Mouse (Mus musculus) c-Kit-positive CD71-negative TER-119-negative erythroid progenitor cells, embryonic 14.5 days (primary cell): ENCODE measurements around the gene Fcf1.

ENCODE experiments used
- DNase-seq: peaks from one replicate; pipeline ENCODE4 v3.0.0-alpha.2; 2013; ENCODE audit warnings: low read depth

Fcf1 gene

DNA sequence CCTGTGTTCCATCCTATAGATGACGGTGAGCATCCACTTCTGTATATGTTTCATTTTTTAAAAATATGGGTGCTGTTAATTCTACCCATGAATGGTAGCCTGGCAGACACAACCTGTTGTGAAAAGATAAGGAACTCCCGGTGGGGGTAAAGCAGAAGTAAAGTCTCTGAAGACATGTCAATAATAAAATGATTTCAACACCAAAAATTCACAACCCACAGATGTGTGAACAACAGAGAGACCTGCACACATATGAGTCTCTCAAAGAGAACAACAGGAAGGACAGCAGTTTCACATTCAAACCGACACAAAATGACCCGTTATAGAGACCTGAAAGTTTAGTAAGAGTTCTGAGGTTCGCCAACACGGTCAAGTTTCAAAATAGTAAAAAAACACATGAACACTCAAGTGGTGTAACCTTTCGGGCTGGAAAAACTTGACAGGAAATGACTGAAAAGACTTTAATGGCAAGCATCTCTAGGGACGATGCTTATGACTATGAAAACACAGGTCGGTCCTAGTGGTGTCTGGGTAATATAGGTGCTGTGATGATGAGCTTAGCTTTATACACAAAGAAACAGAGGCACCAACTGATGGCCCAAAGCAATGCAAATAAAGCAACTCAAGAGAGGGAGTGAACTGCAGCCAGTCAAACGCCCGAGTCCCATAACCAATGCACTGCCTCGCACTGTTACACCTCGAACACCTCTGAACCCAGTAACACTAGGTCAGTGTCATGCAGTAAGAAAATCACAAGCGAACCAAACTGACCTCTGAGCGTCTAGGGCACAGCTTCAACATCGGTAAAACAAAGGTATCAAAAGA lies 1.7 kb upstream of the Fcf1 start:
- peak; percentile 31 for DNase-seq

DNA sequence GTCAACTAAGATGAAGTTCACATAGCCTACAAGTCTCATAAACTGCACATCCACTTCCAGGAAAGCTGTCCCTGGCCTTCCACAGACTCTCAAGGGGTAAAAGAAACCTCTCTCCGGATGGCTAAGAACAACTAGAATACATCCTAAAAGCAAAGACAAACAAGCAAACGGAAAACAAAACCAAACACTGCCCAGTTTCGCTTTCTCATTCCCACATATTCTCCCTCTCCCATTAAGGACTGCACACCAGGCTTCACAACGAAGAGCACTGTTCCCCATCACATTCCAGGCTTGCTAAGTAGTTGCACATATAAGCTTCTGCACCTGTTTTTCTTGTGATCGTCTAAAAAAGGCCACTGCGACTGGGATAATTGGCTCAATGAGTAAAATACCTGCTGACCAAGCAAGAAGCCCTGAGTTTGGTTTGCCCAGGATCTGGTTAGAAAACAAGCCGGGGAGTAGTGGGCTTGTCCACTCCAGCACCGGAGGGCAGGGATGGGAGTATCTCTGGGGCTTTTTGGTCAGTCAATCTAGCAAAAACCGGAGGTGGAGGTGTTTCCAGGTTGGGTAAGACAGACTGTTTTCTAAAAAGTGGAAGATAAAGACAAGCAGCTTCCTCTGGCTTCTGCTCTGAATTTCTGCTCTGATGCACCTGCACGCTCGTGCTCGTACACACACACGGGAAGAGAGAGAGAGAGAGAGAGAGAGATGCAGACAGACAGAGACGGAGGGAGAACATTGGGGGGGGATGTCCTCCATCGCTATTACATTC lies 855 bp upstream of the Fcf1 start:
- DNase-seq = peak; percentile 12

- DNase-seq = no peak
These were observed 8.7 kb downstream of the Fcf1 start for GRCm38 (mm10) chr12:84979264-84979862.

- no peak for DNase-seq
These were observed 18.8 kb downstream of the Fcf1 start for GRCm38 (mm10) chr12:84989456-84989855.

GRCm38 (mm10) chr12:84995112-84995761 lies 24.5 kb downstream of the Fcf1 start:
- no peak for DNase-seq

GRCm38 (mm10) chr12:84996083-84996496 lies 25.4 kb downstream of the Fcf1 start, which contains the start of gene Ylpm1:
Gene Ylpm1, plus strand, starts transcription at chr12:84996321.
- DNase-seq = peak; percentile 96

DNA sequence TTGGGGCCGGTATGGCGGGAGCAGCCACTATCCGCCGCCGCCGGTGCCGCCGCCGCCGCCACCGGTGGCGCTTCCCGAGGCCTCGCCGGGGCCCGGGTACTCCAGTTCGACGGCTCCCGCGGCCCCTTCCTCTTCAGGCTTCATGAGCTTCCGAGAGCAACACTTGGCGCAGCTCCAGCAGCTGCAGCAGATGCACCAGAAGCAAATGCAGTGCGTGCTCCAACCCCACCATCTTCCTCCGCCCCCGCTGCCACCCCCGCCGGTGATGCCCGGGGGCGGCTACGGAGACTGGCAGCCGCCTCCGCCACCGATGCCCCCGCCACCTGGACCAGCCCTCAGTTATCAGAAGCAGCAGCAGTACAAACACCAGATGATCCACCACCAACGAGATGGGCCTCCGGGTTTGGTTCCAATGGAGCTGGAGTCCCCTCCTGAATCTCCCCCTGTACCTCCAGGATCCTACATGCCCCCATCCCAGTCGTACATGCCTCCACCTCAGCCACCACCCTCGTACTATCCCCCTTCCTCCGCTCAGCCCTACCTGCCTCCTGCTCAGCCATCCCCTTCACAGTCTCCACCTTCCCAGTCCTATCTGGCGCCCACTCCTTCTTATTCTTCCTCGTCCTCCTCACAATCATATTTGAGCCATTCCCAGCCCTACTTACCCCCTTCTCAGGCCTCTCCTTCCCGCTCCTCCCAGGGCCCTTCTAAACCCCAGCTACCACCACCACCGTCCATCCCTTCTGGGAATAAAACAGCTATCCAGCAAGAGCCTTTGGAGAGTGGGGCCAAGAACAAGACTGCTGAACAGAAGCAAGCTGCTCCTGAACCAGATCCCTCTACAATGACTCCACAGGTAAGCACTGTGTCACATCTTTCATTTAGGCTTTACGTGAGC lies 26.1 kb downstream of the Fcf1 start:
- peak; percentile 31 for DNase-seq

GRCm38 (mm10) chr12:84999053-84999452 lies 28.4 kb downstream of the Fcf1 start:
- DNase-seq = no peak

DNA sequence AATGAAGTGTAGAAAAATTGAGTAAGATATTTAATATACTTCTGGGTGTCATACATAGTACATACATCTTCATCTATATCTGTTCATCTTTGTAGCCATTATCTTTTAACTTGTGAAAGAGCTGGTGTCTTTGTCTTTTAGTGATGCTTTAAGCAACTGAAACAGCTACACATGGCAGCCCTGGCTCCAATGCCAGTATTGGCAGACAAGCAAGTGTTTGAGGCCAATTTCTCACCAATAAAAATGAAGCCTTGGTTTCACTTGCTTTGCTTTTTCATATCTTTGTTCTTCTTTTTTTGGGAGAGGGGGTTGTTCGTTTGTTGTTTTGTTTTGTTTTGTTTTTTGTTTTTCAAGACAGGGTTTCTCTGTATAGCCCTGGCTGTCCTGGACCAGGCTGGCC lies 35.5 kb downstream of the Fcf1 start:
- DNase-seq = no peak

DNA sequence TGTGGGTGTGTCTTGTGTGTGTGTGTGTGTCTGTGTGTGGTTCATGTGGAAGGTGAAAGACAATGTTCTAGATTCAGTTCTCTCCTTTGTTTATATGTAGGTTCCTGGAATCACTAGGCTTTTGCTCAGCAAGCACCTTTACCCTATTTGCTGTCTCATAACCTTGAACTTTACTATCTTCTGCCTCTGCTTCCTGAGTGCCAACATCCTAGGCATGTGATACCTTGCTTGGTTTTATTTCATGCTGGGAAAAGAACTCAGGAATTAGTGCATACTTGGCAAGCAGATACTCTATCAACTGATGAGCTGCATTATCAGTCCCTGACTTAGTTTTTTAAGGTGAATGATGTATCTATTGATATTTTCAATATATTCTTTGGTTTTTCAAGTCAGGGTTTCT lies 36.3 kb downstream of the Fcf1 start:
- no peak for DNase-seq

DNA sequence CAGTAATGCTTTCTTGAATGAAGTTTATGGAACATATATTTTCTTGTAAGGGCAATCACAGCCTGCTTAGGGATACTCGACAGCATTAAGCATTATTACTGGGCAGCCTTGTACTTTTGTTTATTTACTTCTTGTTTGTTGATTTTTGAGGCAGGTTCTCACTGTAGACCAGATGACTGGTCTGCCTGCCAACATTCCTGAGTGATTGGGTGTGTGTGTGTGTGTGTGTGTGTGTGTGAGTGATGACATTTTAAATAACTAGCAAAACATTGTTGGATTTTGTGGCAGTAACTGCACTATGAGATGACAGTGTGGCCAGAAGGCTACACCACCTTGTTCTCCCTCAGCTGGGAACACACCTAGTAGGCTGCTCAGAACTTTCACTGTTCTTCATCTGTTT lies 39.1 kb downstream of the Fcf1 start:
- no peak for DNase-seq

- DNase-seq = no peak
These were observed 39.8 kb downstream of the Fcf1 start for GRCm38 (mm10) chr12:85010541-85010940.

DNA sequence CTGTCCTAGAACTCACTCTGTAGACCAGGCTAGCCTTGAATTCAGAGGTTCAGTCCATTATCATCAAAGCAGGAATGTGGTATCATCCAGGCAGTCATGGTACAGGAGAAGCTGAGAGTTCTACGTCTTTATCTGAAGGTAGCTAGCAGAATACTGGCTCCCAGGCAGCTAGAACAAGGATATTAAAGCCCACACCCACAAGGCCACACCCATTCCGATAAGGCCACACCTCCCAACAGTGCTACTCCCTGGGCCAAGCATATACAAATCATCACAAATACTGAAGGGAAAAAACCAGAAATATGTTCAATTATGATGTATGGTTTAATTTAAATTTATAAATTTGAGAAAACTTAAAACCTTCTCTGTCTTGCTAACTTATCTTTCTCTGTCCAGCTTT lies 41.5 kb downstream of the Fcf1 start:
- no peak for DNase-seq

- no peak for DNase-seq
These were observed 51.4 kb downstream of the Fcf1 start for GRCm38 (mm10) chr12:85022071-85022470.

GRCm38 (mm10) chr12:85032710-85033109 lies 62.0 kb downstream of the Fcf1 start:
- peak; percentile 39 for DNase-seq
